Mouse (Mus musculus) adrenal gland, adult (tissue): Measurements from ENCODE around the gene Mpdz.

Source experiments
- DNase-seq, 2 experiments: peaks; one replicate each; pipeline ENCODE4 v3.0.0; 2022 to 2023; ENCODE audit warnings: low spot score in 1 of 2; ENCODE audit not compliant: inconsistent age in 2 of 2

The Mpdz gene

DNA sequence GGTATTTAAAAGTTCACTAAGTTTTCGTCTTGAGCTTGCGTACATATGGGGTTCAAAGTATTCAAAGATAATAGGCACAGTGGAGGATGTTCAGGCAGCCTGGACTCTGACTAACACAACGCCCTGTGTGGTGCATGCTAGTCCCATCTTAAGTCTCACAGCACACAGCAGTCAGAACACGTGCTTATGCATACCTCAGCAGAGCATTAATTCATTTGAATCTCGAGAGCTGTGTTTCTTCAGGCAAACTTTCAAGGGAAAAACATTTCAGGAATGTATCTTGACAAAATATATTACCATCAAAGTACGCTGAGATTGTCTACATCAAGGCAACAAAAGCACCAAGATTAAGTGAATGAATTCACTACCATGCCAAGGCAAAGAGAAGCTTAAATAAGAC, 45.7 kb downstream of the Mpdz start:
- DNase-seq = no peak

DNA sequence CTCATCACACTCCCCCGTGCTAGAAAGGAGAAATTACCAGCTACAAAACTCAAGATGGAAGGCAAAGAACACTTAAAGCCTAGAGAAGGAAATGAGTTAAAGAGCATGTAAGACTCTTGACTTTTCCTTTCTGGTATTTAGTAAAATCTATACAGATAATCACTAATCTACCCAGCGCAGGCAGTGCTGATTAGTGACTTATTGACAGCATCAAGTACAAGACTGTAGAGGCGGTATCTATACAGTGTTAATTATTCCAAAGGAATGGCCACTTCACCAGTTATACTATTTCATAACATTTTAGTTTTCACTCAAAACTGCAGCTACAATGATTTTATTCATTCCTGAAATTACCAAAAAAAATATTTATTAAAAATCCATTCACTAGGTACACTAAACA, 49.7 kb downstream of the Mpdz start:
- DNase-seq = no peak

- DNase-seq = peak in 1 of 2 experiments; percentile 41
Measured at GRCm38 (mm10) chr4:81389263-81389662, 53.4 kb downstream of the Mpdz start.

DNA sequence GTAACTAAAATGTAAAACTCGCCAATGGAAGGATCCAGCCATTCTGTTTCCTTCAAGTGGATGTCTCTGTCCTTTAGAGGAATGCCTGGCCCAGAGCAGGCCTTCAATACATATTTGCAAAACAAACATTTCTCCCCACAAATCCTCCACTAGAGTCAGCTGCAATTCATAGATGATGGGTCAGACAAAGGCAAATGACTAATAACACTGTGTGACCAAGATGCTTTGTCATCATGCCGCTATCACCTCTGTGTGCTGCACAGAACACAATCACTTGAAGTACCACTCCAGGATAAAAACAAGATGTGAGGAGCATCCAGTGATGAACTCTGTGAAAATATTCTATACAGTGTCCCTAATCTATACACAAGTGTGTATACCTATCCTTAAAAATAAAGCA, 55.0 kb downstream of the Mpdz start:
- DNase-seq = peak in 1 of 2 experiments; percentile 59

DNA sequence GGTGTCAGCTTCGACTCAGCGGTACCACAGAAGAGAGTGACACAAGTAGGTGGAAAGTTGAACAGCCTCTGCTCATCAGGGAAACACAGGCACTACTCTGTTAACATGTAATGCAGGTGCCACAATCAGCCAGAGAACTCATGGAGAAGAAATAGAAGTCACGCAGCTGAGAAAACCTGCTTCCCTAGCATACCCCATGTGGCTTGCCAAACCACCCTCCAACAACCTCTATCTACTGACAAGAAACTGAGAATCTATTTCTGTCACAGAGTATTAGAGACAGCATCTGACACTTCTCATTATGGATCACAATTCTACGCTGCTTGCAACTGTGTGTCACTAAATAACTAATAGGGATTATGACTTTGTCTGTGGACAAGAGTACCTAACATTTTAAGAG, 70.3 kb downstream of the Mpdz start:
- no peak for DNase-seq

DNA sequence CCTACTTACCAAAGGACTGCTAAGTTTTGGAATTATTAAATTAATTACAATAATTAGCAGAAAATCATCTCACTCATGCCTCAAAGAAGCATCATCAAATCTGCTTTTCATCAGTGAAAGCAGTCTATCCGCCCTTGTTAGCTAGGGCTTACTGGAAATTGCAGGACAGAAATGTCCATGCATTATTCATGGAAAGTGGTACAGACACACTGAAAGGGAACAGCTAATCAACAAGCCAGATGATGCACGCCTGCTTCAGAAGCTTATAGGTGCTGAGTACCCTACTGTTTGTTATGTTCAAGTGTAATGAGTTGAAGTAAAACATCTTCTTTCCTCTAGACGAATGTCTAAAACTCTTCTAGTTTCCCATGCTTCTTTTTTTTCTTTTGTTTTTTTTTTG, 91.2 kb downstream of the Mpdz start:
- no peak for DNase-seq

DNA sequence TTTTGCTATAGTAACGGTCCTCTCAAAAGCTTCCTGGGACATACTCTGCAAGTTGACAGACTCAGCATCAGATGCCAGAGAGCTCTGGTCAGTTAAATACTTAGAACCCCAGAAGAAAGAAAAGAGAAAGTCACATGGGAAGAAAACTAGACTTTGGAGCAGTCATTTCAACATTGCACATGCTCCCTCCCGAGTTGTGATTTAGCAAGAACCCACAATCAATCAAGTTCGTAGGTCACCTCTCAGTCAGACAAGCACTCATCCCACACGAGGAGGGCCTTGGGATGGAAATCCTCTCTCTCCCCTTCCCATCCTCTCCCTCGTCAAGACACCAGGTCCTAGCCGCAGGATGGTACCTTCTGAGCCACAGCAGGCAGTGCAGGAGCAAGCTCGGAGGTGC, 94.0 kb downstream of the Mpdz start:
- DNase-seq = peak in 1 of 2 experiments; percentile 35

DNA sequence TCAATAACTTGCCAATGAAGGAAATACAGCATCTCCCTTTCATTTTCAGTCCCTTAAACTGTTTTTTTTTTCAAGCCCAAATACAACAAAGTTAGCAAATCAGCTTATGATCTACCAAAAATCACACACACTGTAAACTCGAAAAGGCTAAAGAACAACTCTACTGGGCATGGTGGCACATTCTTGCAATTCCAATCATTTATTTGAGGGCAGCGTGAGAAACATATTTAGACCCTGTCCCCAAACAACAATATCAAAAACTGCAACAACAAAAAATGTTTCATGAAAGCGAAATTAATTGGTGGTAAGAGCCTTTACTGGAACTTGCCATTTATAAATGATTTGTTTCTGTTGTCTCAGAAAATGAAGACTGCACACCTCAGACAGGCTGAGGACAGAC, 97.5 kb downstream of the Mpdz start:
- DNase-seq = no peak

GRCm38 (mm10) chr4:81333628-81333991, 109.0 kb downstream of the Mpdz start:
- DNase-seq = no peak

DNA sequence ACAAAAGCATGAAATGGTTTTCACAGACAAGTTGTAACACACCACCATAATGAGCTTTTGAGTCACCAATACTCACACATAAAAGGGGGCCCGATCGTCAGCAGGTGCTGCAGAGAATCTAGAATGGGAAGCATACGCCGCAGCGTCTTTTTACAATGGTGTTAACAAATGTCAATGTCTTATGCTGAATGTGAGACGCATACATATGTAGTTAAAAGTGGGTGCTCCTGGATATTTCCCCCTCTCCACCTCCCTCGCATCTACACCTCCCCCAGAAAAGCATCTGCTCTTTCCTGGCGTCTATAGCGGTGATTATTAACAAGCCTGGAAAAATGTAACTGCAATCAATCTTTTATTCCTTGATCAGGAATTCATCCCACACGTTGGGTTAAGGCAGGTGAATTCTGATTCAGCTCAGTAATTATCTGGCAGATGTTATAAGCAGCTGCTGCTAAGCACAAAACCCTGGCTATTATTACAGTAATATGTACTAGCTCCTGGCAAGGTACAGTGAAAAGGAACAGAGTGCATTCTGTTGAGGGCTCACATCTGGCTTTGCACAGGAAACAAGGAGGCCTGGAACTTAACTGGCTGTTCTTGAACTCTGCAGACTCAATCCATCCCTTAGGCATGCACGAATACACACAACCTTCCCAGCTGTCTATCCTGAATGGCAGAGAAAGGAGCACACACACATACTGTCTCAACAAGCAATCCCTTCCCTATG, 109.6 kb downstream of the Mpdz start:
- DNase-seq = no peak

DNA sequence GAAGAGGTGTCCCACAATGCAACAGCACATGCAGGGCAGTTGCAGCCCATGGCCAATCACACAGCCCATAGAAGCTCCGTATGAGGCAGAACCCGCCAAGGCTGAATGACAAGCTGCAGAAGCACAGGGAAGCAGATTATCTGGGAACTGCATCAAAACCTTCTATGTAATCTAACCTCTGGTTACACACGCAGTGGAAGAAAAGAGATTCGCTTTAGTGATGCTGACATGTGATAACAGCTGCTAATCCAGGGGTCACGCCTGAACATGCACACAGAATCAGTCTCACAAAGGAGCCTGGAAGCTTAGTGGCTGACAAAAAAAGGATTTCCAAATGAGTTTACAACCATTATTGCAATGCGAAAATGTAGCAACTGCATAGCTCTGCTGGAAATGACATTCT, 110.2 kb downstream of the Mpdz start:
- no peak for DNase-seq

- DNase-seq = no peak
Measured at GRCm38 (mm10) chr4:81327694-81328093, 114.9 kb downstream of the Mpdz start.

- no peak for DNase-seq
Measured at GRCm38 (mm10) chr4:81323853-81324252, 118.8 kb downstream of the Mpdz start.

GRCm38 (mm10) chr4:81322232-81322631, 120.4 kb downstream of the Mpdz start:
- no peak for DNase-seq

- no peak for DNase-seq
Measured at GRCm38 (mm10) chr4:81314618-81315017, 128.0 kb downstream of the Mpdz start.

DNA sequence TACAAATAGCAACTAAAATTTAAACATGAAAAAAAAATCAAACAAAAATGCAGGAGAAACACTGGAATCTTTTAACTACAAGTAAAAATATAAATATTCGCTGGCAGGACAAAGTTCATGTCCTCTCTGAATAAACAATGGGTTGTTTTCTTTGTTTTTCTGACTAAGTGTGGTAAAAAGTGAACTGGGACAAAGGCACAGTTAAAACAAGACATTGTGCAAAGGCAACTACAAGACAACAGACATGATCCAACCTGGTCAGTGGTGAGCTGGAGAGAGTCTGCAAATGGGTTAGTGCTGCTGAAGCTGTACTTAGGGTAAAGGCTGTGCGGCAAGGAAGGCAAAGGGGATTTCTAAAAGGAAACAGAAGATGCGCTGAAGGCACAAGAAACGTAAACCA, 129.4 kb downstream of the Mpdz start:
- no peak for DNase-seq

DNA sequence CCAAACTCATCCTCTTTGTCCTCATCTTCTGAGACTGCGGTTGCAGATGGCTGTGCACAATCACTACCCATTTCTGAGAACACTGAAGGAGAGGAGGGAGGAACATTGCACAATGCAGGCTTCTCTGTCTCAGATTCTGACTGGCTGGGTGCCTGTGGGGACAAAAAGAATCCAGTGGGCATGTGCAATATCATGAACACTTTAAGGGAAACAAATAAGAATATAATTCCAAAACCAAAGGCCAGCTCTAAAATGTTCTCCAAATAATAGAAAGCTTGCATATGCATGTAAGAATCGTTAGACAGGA, 132.5 kb downstream of the Mpdz start:
- peak in 1 of 2 experiments; percentile 44 for DNase-seq

DNA sequence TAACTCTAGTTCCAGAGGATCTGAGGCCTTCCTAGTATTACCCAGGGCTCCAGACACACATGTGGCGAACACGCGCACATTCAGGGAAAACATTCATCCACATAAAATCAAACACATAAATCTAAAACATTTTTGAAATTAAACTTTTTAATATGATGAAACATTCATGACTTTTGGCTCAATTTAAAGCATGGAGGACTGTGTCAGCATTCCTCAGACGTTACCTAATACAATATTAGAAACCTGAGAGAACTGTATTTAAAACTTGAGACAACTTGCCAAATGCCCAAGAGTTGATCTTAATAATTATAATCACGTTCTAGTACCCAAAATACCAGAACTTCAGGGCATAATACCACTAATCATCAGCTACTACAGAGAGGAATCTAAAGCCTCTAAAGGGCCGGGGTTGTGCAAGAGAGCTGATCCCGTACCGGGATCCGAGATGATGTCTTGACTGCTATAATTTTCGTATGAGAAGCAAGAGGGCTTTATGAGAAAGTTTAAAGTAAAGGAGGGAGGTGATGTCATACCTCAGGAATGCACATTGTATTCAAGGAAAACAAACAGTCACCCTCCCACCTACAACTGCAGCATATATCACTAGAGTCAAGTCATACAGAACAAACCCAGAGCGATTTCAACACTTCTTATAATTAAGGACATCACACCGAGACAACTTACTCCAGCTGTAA, 133.0 kb downstream of the Mpdz start:
- DNase-seq = no peak

- no peak for DNase-seq
Measured at GRCm38 (mm10) chr4:81307596-81308265, 134.9 kb downstream of the Mpdz start.

DNA sequence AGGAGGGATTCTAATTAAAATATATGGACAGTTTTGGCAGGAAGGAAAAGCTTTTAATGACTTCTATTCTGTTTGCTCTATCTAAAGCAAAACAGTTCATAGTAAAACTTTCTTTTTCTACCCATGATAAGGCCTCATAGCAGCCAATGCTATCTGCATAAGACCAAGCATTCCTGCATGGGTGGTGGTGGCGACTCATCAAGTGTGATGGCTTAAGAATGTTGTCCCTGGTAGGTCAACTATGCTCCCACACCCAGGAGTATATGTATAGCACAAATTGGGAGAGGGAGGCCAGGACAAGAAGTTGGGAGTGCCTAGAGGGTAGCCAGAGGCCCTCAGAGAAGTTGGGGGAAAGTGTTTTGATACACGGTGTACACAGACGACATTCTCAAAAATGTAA, 140.6 kb downstream of the Mpdz start:
- no peak for DNase-seq

GRCm38 (mm10) chr4:81298384-81298783, 144.2 kb downstream of the Mpdz start:
- DNase-seq = no peak

DNA sequence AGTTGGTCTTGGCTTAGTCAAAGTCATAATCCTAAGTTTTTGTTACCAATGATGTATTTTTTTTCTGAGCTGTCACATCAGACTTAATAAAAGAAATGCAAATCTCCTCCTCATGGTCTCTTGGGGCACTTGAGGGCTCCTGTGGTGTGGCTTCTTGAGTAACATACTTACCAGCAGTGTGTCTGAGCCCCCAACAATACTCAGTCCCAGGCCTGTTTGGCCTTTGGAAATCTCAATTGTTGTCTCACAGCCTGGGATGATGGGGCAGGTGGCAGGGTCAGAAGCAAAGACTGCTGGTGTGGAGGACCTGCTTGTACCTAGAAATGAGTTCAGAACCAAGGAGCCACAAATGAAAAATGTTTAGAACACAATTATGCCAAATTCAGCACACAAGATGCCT, 149.3 kb downstream of the Mpdz start:
- no peak for DNase-seq
